Mouse (Mus musculus): ENCODE results near the gene Lrrc75b.
A peak's percentile ranks its signal among the peaks of the same experiment; 100 is the strongest.
"Not testable (repeated sequence)": the region's sequence is repeated elsewhere in the genome, so short reads cannot be mapped to it uniquely, and the experiment has no call there.

Gene Lrrc75b

GRCm38 (mm10) chr10:75531532-75532090, 28.5 kb downstream of the Lrrc75b start:
- DNase-seq (ENCODE audit: low spot score) = no peak

GRCm38 (mm10) chr10:75530322-75530721, 29.8 kb downstream of the Lrrc75b start:
- DNase-seq (ENCODE audit: low spot score) = no peak

- not testable (repeated sequence) for DNase-seq (ENCODE audit: low spot score)
Observed at GRCm38 (mm10) chr10:75525450-75525849, 34.7 kb downstream of the Lrrc75b start.

- DNase-seq (ENCODE audit: low spot score) = no peak
Observed at GRCm38 (mm10) chr10:75521643-75522042, 38.5 kb downstream of the Lrrc75b start.

- DNase-seq (ENCODE audit: low spot score) = no peak
Observed at GRCm38 (mm10) chr10:75520581-75520980, 39.5 kb downstream of the Lrrc75b start.

DNA sequence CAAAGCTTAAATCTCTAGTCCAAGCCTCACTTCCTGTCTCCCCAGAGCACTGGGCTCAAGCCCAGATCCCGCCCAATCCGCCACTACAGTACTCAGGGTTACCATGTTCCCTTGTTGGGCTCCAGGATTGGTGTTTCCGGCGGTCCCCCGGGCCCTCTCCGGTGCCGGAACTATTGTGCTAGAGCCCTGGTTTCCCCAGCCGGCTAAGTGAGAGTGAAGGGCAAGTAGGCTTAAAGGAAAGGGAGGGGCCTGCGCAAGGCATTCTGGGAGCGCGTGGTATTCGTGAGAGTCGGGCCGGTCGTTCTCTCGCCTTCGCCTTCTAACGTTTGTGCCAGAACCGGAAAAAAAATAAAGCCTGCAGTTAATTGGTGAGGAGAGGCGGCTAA, 42.4 kb downstream of the Lrrc75b start, which contains the start of gene Gucd1:
TSS of gene Gucd1 (minus strand) at position 215 of the 386 bp plus-strand sequence.
- DNase-seq (ENCODE audit: low spot score) = peak; percentile 95

GRCm38 (mm10) chr10:75517073-75517757, 42.9 kb downstream of the Lrrc75b start, which contains the start of gene Snrpd3:
Gene Snrpd3 (plus strand): TSS chr10:75517551.
- DNase-seq (ENCODE audit: low spot score) = peak; percentile 82

- no peak for DNase-seq (ENCODE audit: low spot score)
Observed at GRCm38 (mm10) chr10:75516724-75517072, 43.4 kb downstream of the Lrrc75b start.

- DNase-seq (ENCODE audit: low spot score) = no peak
Observed at GRCm38 (mm10) chr10:75516038-75516723, 43.9 kb downstream of the Lrrc75b start.

- DNase-seq (ENCODE audit: low spot score) = no peak
Observed at GRCm38 (mm10) chr10:75515216-75516037, 44.7 kb downstream of the Lrrc75b start.

DNA sequence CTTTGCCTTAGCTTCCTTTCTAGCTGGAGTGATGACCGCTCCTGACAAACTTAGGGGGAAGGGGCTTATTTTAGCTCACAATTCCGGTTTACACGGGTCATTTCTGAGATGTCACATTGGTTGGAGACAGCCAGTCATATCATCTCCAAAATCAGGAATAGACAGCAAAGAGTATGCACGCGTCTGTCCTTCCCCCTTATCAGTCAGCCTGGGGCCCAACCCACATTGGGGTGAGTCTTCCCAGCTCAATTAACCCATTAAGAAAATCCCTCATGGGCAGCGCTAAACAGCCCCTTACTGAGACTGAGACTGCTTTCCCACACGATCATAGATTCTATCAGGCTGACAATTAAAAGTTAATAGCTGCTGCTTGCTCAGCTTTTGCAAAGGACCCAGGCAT, 45.8 kb downstream of the Lrrc75b start:
- no peak for DNase-seq (ENCODE audit: low spot score)

DNA sequence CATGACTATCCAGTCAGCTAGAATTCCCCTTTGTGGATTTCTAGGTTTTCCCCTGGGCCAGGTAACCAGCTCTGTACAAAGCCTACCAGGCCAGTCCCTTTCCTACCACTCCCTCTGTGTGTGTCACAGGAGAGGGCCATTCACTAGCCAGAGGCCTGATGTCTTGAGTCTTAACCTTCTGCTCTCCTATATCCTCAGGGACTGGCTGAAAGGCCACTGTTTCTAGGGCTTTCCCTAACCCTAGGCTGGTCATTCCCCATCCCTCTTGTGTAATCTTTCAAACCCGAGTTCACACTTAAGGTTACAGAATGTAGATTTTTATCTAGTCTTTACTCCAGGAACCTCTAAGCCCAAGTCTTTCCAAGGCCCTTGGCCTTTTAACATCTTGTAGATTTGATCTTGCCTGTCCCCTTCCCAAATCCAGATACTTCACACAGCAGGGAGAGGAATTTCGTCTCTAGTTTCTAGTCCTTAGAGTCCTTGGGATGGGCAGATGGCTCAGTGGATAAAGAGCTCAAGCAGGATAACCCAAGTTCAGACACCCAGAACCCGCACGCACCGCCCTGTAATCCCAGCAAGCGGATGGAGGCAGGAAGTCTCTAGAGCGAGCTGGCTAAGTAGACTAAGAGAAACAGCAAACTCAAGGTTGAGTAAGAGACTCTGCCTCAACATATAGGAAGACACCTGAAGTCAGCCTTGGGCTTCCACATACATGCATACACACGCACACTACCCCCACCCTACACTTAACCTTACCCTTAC, 46.6 kb downstream of the Lrrc75b start:
- DNase-seq (ENCODE audit: low spot score) = no peak

- no peak for DNase-seq (ENCODE audit: low spot score)
Observed at GRCm38 (mm10) chr10:75512796-75513195, 47.3 kb downstream of the Lrrc75b start.

DNA sequence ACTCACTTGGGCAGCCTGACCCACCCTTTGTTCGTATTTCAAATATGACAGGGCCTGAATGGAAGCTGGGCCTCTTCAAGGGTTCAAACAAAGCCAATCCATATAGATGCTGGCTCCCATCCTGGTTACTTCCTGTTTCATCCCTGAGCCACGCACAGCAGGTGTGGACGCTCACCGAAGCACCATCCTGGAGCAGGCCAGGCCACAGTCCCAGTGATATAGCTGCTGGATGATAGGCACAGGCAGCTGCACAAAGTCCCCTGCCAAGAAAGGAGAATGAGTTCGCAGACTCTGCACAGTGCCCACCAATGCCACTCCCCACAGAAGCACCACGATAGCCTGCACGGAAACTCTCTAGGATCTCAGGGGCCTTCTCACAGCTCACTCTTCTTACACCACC, 48.2 kb downstream of the Lrrc75b start:
- no peak for DNase-seq (ENCODE audit: low spot score)

- no peak for DNase-seq (ENCODE audit: low spot score)
Observed at GRCm38 (mm10) chr10:75511060-75511459, 49.1 kb downstream of the Lrrc75b start.

DNA sequence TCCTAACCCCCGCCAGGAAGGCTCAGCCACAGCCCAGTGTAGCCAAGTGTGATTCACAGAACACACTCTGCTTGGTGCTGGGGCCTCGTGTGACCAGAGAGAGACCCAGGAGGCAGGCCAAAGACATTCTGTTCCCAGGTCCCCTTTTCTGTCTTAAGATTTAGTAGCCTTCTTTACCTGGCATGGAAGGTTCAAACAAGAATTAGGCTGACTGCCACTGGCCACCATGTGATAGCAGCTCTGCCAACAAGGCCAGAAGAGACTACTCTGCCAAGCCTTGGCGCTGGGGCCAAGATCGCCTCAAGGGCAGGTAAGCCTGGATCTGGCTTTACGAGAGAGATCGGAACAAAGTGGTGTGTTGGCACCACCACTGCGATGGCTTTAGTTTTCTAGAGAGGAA, 49.7 kb downstream of the Lrrc75b start:
- DNase-seq (ENCODE audit: low spot score) = no peak

DNA sequence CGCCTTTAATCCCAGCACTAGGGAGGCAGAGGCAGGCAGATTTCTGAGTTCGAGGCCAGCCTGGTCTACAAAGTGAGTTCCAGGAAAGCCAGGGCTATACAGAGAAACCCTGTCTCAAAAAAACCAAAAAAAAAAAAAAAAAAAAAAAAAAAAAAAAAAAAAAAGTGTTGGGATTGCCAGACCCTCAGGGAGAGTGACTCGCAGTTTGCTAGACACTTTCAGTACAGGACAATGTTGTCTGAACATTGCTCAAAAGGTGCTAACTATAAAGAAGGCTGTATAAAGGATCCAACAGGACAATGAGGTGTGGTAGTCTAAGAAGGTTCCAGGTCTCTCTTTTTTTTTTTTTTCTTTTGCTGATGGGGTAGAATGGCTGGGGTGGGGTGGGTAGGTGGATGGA, 54.2 kb downstream of the Lrrc75b start:
- DNase-seq (ENCODE audit: low spot score) = not testable (repeated sequence)

DNA sequence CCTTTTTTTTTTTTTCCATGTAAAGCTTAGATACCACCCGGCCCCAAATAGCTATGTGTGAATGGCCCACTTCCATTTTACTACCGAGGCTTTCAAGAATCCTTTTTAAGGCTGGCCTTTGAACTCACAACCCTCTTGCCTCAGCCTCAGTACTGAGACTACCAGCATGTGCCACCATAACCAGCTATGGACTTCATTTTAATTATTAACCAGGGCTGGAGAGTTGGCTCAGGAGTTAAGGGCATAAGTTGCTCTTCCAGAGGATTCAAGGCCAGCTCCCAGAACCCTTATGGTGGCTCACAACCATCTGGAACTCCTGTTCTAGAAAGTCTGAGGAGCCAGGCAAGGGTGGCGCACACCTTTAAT, 55.0 kb downstream of the Lrrc75b start:
- DNase-seq (ENCODE audit: low spot score) = no peak

GRCm38 (mm10) chr10:75504234-75505129, 55.6 kb downstream of the Lrrc75b start:
- DNase-seq (ENCODE audit: low spot score) = no peak

GRCm38 (mm10) chr10:75503692-75504091, 56.4 kb downstream of the Lrrc75b start:
- no peak for DNase-seq (ENCODE audit: low spot score)

DNA sequence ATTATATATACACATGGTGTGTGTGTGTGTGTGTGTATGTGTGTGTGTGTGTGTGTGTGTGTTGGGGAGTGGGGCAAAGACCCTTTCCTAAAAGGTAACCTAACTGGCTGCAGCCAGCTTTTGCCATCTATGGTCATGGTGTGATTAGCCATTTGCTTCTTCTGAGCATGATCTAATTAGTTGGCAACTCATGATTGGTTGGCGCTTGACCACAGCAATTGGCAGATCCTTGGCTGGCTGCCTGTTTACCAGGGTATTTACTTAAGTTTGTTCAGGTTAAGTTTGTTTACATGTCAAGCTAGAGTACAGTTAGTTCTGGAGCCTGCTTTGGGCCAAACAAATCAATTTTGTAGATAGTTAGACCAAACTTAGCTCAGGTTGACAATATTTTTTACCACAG, 58.5 kb downstream of the Lrrc75b start:
- DNase-seq (ENCODE audit: low spot score) = no peak

Data from urinary bladder, postnatal 25 days (tissue).